Mouse (Mus musculus) left cerebral cortex, adult 18-20 months (tissue): ENCODE data around the gene Syne1. TPM values are rescaled to one million over a fixed set of nuclear protein-coding genes. Genes with fewer than 3 reads are reported as not detected.

Experiments used
- DNase-seq, 2 experiments: peaks; one replicate each; pipeline ENCODE4 v3.0.0; 2021 to 2022; ENCODE audit warnings: low spot score in 2 of 2, mixed read lengths in 1 of 2
- long read RNA-seq, 2 experiments: library from polyadenylated mRNA; stranded (forward); transcript quantifications; one replicate each; pipeline ENCODE4 v2.0.0; 2021
- total RNA-seq, 2 experiments: library from RNA; stranded (reverse); gene quantifications; 2 replicates each; pipeline ENCODE4 v1.2.3; 2021

The Syne1 gene
- total RNA-seq: 100 to 1,000 TPM; 360 to 372 TPM
- long read RNA-seq, experiment 1, full-length matches to known transcripts: 15 of 82 reads
- long read RNA-seq, experiment 1, partial matches to known transcripts: 32 of 82 reads
- long read RNA-seq, experiment 1, other reads (novel, unspliced or antisense): 35 of 82 reads
- long read RNA-seq, experiment 2, full-length matches to known transcripts: 17 of 53 reads
- long read RNA-seq, experiment 2, partial matches to known transcripts: 10 of 53 reads
- long read RNA-seq, experiment 2, other reads (novel, unspliced or antisense): 26 of 53 reads

- no peak for DNase-seq
Observed at GRCm38 (mm10) chr10:5551382-5551781, at the start of gene Syne1. Gene Syne1 (minus strand): TSS chr10:5551482.

GRCm38 (mm10) chr10:5600123-5600522 lies 48.8 kb upstream of the Syne1 start:
- DNase-seq: peak; percentile 60 to 79

GRCm38 (mm10) chr10:5596559-5596958 lies 45.3 kb upstream of the Syne1 start:
- DNase-seq: no peak

GRCm38 (mm10) chr10:5594457-5594856 lies 43.2 kb upstream of the Syne1 start:
- no peak for DNase-seq

GRCm38 (mm10) chr10:5593464-5593863 lies 42.2 kb upstream of the Syne1 start, which contains the start of gene Myct1:
Gene Myct1 (plus strand): TSS chr10:5593775.
- DNase-seq: no peak

GRCm38 (mm10) chr10:5591996-5592395 lies 40.7 kb upstream of the Syne1 start:
- DNase-seq: no peak

GRCm38 (mm10) chr10:5591061-5591460 lies 39.8 kb upstream of the Syne1 start:
- no peak for DNase-seq

GRCm38 (mm10) chr10:5573328-5573727 lies 22.0 kb upstream of the Syne1 start:
- no peak for DNase-seq

- no peak for DNase-seq
Observed at GRCm38 (mm10) chr10:5571332-5571731, 20.1 kb upstream of the Syne1 start.

- DNase-seq: no peak
Observed at GRCm38 (mm10) chr10:5570059-5570458, 18.8 kb upstream of the Syne1 start.

- peak in 1 of 2 experiments; percentile 13 for DNase-seq
Observed at GRCm38 (mm10) chr10:5568991-5569390, 17.7 kb upstream of the Syne1 start.

GRCm38 (mm10) chr10:5561706-5562105 lies 10.4 kb upstream of the Syne1 start:
- DNase-seq: no peak

GRCm38 (mm10) chr10:5560526-5560925 lies 9.2 kb upstream of the Syne1 start:
- no peak for DNase-seq

- no peak for DNase-seq
Observed at GRCm38 (mm10) chr10:5558808-5559207, 7.5 kb upstream of the Syne1 start.

GRCm38 (mm10) chr10:5554941-5555340 lies 3.7 kb upstream of the Syne1 start:
- peak in 1 of 2 experiments; percentile 18 for DNase-seq

- DNase-seq: peak; percentile 57 to 71
Observed at GRCm38 (mm10) chr10:5550168-5551021, 887 bp downstream of the Syne1 start.

- DNase-seq: no peak
Observed at GRCm38 (mm10) chr10:5549871-5550167, 1.5 kb downstream of the Syne1 start.

- no peak for DNase-seq
Observed at GRCm38 (mm10) chr10:5548651-5549050, 2.6 kb downstream of the Syne1 start.

- DNase-seq: no peak
Observed at GRCm38 (mm10) chr10:5547769-5548168, 3.5 kb downstream of the Syne1 start.

- no peak for DNase-seq
Observed at GRCm38 (mm10) chr10:5546428-5546827, 4.9 kb downstream of the Syne1 start.

- DNase-seq: peak in 1 of 2 experiments; percentile 48
Observed at GRCm38 (mm10) chr10:5528284-5528683, 23.0 kb downstream of the Syne1 start.

GRCm38 (mm10) chr10:5527634-5528033 lies 23.6 kb downstream of the Syne1 start:
- DNase-seq: no peak
